Comparison of ENCODE assay signal across 8 mouse cellular contexts in the genomic region with DNA sequence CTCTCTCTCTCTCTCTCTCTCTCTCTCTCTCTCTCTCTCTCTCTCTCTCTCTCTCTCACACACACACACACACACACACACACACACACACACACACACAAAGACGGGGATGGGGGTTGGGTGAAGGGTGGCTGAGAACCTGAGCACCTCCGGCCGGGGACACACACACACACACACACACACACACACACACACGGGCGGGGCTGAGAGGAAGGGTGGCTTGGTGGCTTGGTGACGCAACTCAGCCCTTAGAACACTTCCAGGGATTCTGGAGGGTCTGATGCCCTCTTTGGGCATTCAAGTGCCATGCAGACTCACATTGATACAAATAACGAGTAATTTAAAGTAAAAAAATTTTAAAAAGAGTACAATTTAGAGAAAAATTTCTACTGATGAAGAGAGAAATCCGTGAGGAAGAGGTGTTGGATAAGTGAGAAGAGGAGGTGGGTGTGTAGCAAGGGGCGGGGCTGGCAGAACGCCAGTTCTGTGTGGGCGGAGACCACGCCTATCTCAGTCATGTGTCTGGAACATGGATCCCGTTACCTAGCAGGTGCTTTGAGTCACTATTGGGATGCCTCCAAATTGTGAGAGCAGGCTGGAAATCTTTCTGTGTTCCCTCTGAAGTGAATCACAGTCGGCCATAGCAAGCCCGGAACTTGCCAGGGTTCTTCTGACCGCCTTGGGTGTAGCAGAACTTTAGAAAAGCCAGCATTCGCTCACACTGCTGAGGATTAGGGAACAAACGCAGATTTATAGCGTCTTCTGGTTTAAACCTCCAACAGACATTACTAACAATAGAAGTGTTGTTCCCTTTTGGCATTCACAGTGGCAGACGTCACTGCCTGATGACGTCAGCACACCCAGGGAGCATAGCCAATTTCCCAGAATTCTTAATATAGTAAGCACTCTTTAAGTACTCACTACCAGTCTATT. TPM values are rescaled to one million over a fixed set of nuclear protein-coding genes. Genes with fewer than 3 reads are reported as not detected.
A peak's percentile ranks its signal among the peaks of the same experiment; 100 is the strongest.
DNase-seq lines count a peak whose midpoint lies in the region; ATAC-seq and TF ChIP-seq lines count a peak whose summit lies in the region.

No protein-coding gene starts in this region.

- H3K27ac ChIP-seq in spleen, adult 2 months (ENCODE audit: insufficient read depth, low read length) = peak overlapping the region; percentile 59; the same call in 1 of the 2 replicates
- peak overlapping the region; percentile 15; the same call in 1 of the 2 replicates for H3K27ac ChIP-seq in cortical plate, adult 2 months (ENCODE audit: insufficient read depth, low read length)
- no peak overlapping the region for H3K27ac ChIP-seq in intestine, embryonic 15.5 days

- peak; percentile 53 to 61 for DNase-seq in spleen, adult 2 months (ENCODE audit: low read depth in 1 of 2, low spot score in 2 of 2)
- DNase-seq in spleen, postnatal 14 days (ENCODE audit: low spot score in 2 of 2) = no peak
- peak; percentile 49 to 67 for DNase-seq in gastrocnemius, postnatal 4 days (ENCODE audit: low spot score in 2 of 2)
- peak; percentile 54 to 83 for DNase-seq in left cerebral cortex, postnatal 10 days (ENCODE audit: extremely low spot score in 1 of 2, low spot score in 2 of 2)
- DNase-seq in skeletal muscle tissue, adult 2 months (ENCODE audit: low read depth, low spot score) = peak; percentile 83

- no peaks in the 10 kb centered on the region for H3K36me3 ChIP-seq in spleen, adult 2 months (ENCODE audit: control insufficient read depth, insufficient read depth, low read length)
- H3K36me3 ChIP-seq in intestine, embryonic 15.5 days = no peaks in the 10 kb centered on the region

- TF ChIP-seq CTCF in spleen, adult 2 months (IDR thresholded peaks at IDR 0.05; ENCODE audit: extremely low read depth, insufficient read depth, insufficient read length, insufficient replicate concordance) = no peak
- no peak for TF ChIP-seq CTCF in cortical plate, adult 2 months (IDR thresholded peaks at IDR 0.05; ENCODE audit: extremely low read depth, insufficient read depth, low read length)

- peak overlapping the region; percentile 48 for H3K4me2 ChIP-seq in intestine, embryonic 15.5 days (replicated peaks)

- H3K4me1 ChIP-seq in spleen, adult 2 months (ENCODE audit: control insufficient read depth, insufficient read depth, insufficient read length) = peaks cover 16% of the 10 kb centered on the region; the same call in 1 of the 2 replicates
- peaks cover 2% of the 10 kb centered on the region; the same call in 1 of the 2 replicates for H3K4me1 ChIP-seq in cortical plate, adult 2 months (ENCODE audit: control insufficient read depth, insufficient read depth, low read length)
- H3K4me1 ChIP-seq in intestine, embryonic 15.5 days (replicated peaks) = no peaks in the 10 kb centered on the region

- no peak for TF ChIP-seq POLR2A in spleen, adult 2 months (IDR thresholded peaks at IDR 0.05; ENCODE audit: low read depth, low read length)
- TF ChIP-seq POLR2A in cortical plate, adult 2 months (IDR thresholded peaks at IDR 0.05; ENCODE audit: extremely low read depth, insufficient read depth, low read length) = no peak

- ATAC-seq in intestine, embryonic 15.5 days = peak; percentile 89
- ATAC-seq in megakaryocyte progenitor cell, adult 5-6 weeks (replicated peaks; ENCODE audit: poor library complexity) = peak; percentile 42

- WGBS in spleen, adult 2 months = 3% methylated on average over 21 of the region's 21 CpGs
- 23% methylated on average over 19 of the region's 21 CpGs for WGBS in intestine, embryonic 15.5 days

- no peaks in the 10 kb centered on the region for H3K27me3 ChIP-seq in spleen, adult 2 months (ENCODE audit: control insufficient read depth, insufficient read depth, low read length)
- no peaks in the 10 kb centered on the region; the same call in 1 of the 2 replicates for H3K27me3 ChIP-seq in intestine, embryonic 15.5 days (replicated peaks)

- no peaks in the 10 kb centered on the region for H3K9me3 ChIP-seq in intestine, embryonic 15.5 days

- intact Hi-C loops in left cerebral cortex, postnatal 10 days (cut with DNase I) = no loop called here

- H3K4me3 ChIP-seq in spleen, adult 2 months (ENCODE audit: extremely low read depth, insufficient read depth, insufficient read length) = peak overlapping the region; percentile 20; the same call in 1 of the 2 replicates
- H3K4me3 ChIP-seq in cortical plate, adult 2 months (ENCODE audit: insufficient read depth, low read length) = no peak overlapping the region; the same call in 1 of the 2 replicates
- H3K4me3 ChIP-seq in intestine, embryonic 15.5 days (replicated peaks) = no peak overlapping the region; the same call in 1 of the 2 replicates

- H3K9ac ChIP-seq in intestine, embryonic 15.5 days = no peak overlapping the region

RNA-seq across cellular contexts. Expression of gene Pvr, which starts 12.2 kb away (rescaled TPM):
- 6.6 and 8.0 TPM in 2 replicates for polyA plus RNA-seq in spleen, adult 2 months (2012; rRNA removed)
- 9.7 and 11.8 TPM in 2 replicates for polyA plus RNA-seq in cortical plate, adult 2 months (2012; rRNA removed)
- 10 to 100 TPM; 22.3 to 23.0 TPM for total RNA-seq in gastrocnemius, postnatal 4 days (2021)
- 13.3 TPM in 2 replicates for polyA plus RNA-seq in intestine, embryonic 15.5 days (2015; fragmentation: Nextera tagmentation; extraction: Ambion mirVana)
- 10 to 100 TPM in 1 of 2 experiments, 1 to 10 TPM in 1; 9.8 to 14.1 TPM for total RNA-seq in left cerebral cortex, postnatal 10 days (2021)
- 10.2 and 13.0 TPM in 2 replicates for total RNA-seq in megakaryocyte progenitor cell, adult 5-6 weeks (2015)
- 7.5 and 9.7 TPM in 2 replicates for total RNA-seq in megakaryocyte progenitor cell, adult 5-6 weeks (2017)

RNA-seq across cellular contexts. Expression of gene Igsf23, which starts 17.4 kb away (rescaled TPM):
- polyA plus RNA-seq in spleen, adult 2 months (2012; rRNA removed) = 1.2 and 3.9 TPM in 2 replicates
- polyA plus RNA-seq in cortical plate, adult 2 months (2012; rRNA removed) = not detected in 2 replicates
- total RNA-seq in gastrocnemius, postnatal 4 days (2021) = not detected
- 7.5 and 8.0 TPM in 2 replicates for polyA plus RNA-seq in intestine, embryonic 15.5 days (2015; fragmentation: Nextera tagmentation; extraction: Ambion mirVana)
- total RNA-seq in left cerebral cortex, postnatal 10 days (2021) = not detected
- total RNA-seq in megakaryocyte progenitor cell, adult 5-6 weeks (2015) = not detected in 2 replicates
- total RNA-seq in megakaryocyte progenitor cell, adult 5-6 weeks (2017) = not detected in 2 replicates

RNA-seq across cellular contexts. Expression of gene Ceacam20, which starts 32.1 kb away (rescaled TPM):
- not detected in 2 replicates for polyA plus RNA-seq in spleen, adult 2 months (2012; rRNA removed)
- not detected in 2 replicates for polyA plus RNA-seq in cortical plate, adult 2 months (2012; rRNA removed)
- total RNA-seq in gastrocnemius, postnatal 4 days (2021) = not detected
- 1.5 and 1.7 TPM in 2 replicates for polyA plus RNA-seq in intestine, embryonic 15.5 days (2015; fragmentation: Nextera tagmentation; extraction: Ambion mirVana)
- not detected for total RNA-seq in left cerebral cortex, postnatal 10 days (2021)
- not detected in 2 replicates for total RNA-seq in megakaryocyte progenitor cell, adult 5-6 weeks (2015)
- not detected in 2 replicates for total RNA-seq in megakaryocyte progenitor cell, adult 5-6 weeks (2017)

RNA-seq across cellular contexts. Expression of gene Ceacam19, which starts 45.4 kb away (rescaled TPM):
- polyA plus RNA-seq in spleen, adult 2 months (2012; rRNA removed) = 0.09 and 0.22 TPM in 2 replicates
- not detected in 2 replicates for polyA plus RNA-seq in cortical plate, adult 2 months (2012; rRNA removed)
- total RNA-seq in gastrocnemius, postnatal 4 days (2021) = not detected
- not detected in 2 replicates for polyA plus RNA-seq in intestine, embryonic 15.5 days (2015; fragmentation: Nextera tagmentation; extraction: Ambion mirVana)
- not detected for total RNA-seq in left cerebral cortex, postnatal 10 days (2021)
- total RNA-seq in megakaryocyte progenitor cell, adult 5-6 weeks (2015) = not detected in 2 replicates
- total RNA-seq in megakaryocyte progenitor cell, adult 5-6 weeks (2017) = 0.03 TPM in 1 of 2 replicates, not detected in the other

RNA-seq across cellular contexts. Expression of gene Nlrp9b, which starts 58.1 kb away (rescaled TPM):
- polyA plus RNA-seq in spleen, adult 2 months (2012; rRNA removed) = not detected in 2 replicates
- not detected in 2 replicates for polyA plus RNA-seq in cortical plate, adult 2 months (2012; rRNA removed)
- total RNA-seq in gastrocnemius, postnatal 4 days (2021) = not detected
- polyA plus RNA-seq in intestine, embryonic 15.5 days (2015; fragmentation: Nextera tagmentation; extraction: Ambion mirVana) = 0.21 and 0.33 TPM in 2 replicates
- total RNA-seq in left cerebral cortex, postnatal 10 days (2021) = not detected
- not detected in 2 replicates for total RNA-seq in megakaryocyte progenitor cell, adult 5-6 weeks (2015)
- not detected in 2 replicates for total RNA-seq in megakaryocyte progenitor cell, adult 5-6 weeks (2017)

Comparison
In these comparisons a context has a peak if more than half of its experiments do, and no peak if none do; other contexts are left out.
1. DNase-seq: peak in spleen, adult 2 months (2 of 2), gastrocnemius, postnatal 4 days (2 of 2), left cerebral cortex, postnatal 10 days (2 of 2) and skeletal muscle tissue, adult 2 months (single experiment); none in spleen, postnatal 14 days (0 of 2).